Mouse (Mus musculus): ENCODE results near the gene Gm20388. TPM values are rescaled to one million over a fixed set of nuclear protein-coding genes. Genes with fewer than 3 reads are reported as not detected.

Gene Gm20388
- total and polyA plus RNA-seq, 2 experiments from 2014 or later: 17.3 TPM; not detected in 1

DNA sequence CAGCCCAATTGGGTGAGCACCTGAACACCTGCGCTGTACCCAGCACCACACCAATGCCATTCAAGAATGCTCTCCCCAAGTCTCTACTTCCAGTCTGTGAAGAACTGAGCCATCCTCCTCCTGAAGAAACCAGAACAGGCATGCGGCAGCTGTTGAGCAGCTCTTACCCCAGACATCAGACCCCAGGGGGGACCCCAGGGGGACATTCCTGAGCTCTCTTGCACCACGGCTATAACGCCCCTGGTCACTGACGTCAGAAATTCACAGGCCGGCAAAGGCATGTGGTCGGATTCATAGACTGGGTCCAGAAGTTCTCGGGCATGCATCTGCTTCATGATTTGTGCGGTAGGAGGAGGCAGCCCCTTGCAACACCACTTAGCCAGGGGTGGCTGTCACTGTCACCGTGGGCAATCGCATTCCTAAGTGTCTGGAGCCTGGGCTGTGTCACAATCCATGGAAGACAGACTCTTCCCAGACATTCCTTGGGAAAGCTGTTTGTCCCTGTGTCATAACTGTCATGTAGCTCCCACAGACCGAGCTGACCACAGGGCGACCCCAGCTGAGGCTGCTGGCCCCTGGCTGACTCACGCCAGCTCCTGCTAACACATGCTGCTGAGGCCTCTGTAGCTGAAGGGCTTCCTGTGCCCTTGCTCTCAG, 2256.7 kb downstream of the Gm20388 start:
- 48% methylated on average over 14 of the region's 14 CpGs for WGBS
- H3K9me3 ChIP-seq (replicated peaks; ENCODE audit: control insufficient read depth, low read length): no peaks in the 10 kb centered on the region
- H3K4me3 ChIP-seq (ENCODE audit: low read depth, low read length): no peak overlapping the region
- no peaks in the 10 kb centered on the region for H3K36me3 ChIP-seq (replicated peaks; ENCODE audit: control insufficient read depth, insufficient read depth, low read length)
- no peak overlapping the region for H3K27ac ChIP-seq (ENCODE audit: low read depth)
- H3K9ac ChIP-seq (replicated peaks; ENCODE audit: low read depth, low read length): no peak overlapping the region
- DNase-seq (ENCODE audit: low spot score) (no peak), ATAC-seq (ENCODE audit: insufficient read depth, low read depth) (no peak)
- no peak overlapping the region for H3K4me2 ChIP-seq (ENCODE audit: low read depth, low read length)
- TF ChIP-seq EP300 (IDR thresholded peaks at IDR 0.05; ENCODE audit: low read depth) (no peak), CTCF (IDR thresholded peaks at IDR 0.05; ENCODE audit: low read depth) (no peak)
- H3K27me3 ChIP-seq (ENCODE audit: control insufficient read depth, insufficient read depth, low read length): no peaks in the 10 kb centered on the region
- no peaks in the 10 kb centered on the region for H3K4me1 ChIP-seq (ENCODE audit: control insufficient read depth, insufficient read depth)

GRCm38 (mm10) chr8:122169446-122169845, 2258.8 kb downstream of the Gm20388 start:
- no peaks in the 10 kb centered on the region for H3K9me3 ChIP-seq (replicated peaks; ENCODE audit: control insufficient read depth, low read length)
- no peaks in the 10 kb centered on the region for H3K27me3 ChIP-seq (ENCODE audit: control insufficient read depth, insufficient read depth, low read length)
- WGBS: 98% methylated on average over 2 of the region's 2 CpGs
- no peak for DNase-seq (ENCODE audit: low spot score)
- no peak overlapping the region for H3K27ac ChIP-seq (ENCODE audit: low read depth)
- H3K4me3 ChIP-seq (ENCODE audit: low read depth, low read length): no peak overlapping the region
- TF ChIP-seq CTCF (IDR thresholded peaks at IDR 0.05; ENCODE audit: low read depth) (no peak), EP300 (IDR thresholded peaks at IDR 0.05; ENCODE audit: low read depth) (no peak)
- no peak for ATAC-seq (ENCODE audit: insufficient read depth, low read depth)
- no peak overlapping the region for H3K9ac ChIP-seq (replicated peaks; ENCODE audit: low read depth, low read length)
- no peaks in the 10 kb centered on the region for H3K36me3 ChIP-seq (replicated peaks; ENCODE audit: control insufficient read depth, insufficient read depth, low read length)
- H3K4me1 ChIP-seq (ENCODE audit: control insufficient read depth, insufficient read depth): no peaks in the 10 kb centered on the region
- H3K4me2 ChIP-seq (ENCODE audit: low read depth, low read length): no peak overlapping the region

DNA sequence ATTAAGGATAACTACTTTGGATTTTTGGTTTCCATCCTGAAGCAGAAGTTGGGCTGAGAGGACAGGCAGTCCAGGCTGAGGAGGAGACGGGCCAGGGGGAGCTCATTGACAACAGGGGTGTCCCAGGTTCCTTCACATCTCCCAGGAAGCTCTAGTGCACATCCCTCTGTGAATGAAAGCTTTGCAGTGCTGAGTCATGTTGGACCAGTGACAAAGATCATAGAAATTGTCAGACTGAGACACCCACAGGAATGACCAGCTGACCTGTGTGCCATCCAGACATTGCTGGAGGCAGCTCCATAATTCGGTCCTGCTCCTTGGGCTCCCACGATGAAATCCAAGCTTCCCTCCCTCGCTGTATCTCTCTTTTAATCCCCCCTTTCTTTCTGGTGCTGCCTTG, 2261.2 kb downstream of the Gm20388 start:
- DNase-seq (ENCODE audit: low spot score) (no peak), ATAC-seq (ENCODE audit: insufficient read depth, low read depth) (no peak)
- no peak overlapping the region for H3K4me2 ChIP-seq (ENCODE audit: low read depth, low read length)
- H3K27me3 ChIP-seq (ENCODE audit: control insufficient read depth, insufficient read depth, low read length): 0 out of 2 replicates have a peak, but pooled peaks cover 6% of the 10 kb centered on the region
- no peak overlapping the region for H3K9ac ChIP-seq (replicated peaks; ENCODE audit: low read depth, low read length)
- no peak overlapping the region for H3K27ac ChIP-seq (ENCODE audit: low read depth)
- 86% methylated on average over 4 of the region's 4 CpGs for whole genome bisulfite sequencing
- no peaks in the 10 kb centered on the region for H3K36me3 ChIP-seq (replicated peaks; ENCODE audit: control insufficient read depth, insufficient read depth, low read length)
- H3K4me3 ChIP-seq (ENCODE audit: low read depth, low read length): no peak overlapping the region
- no peaks in the 10 kb centered on the region for H3K9me3 ChIP-seq (replicated peaks; ENCODE audit: control insufficient read depth, low read length)
- TF ChIP-seq EP300 (IDR thresholded peaks at IDR 0.05; ENCODE audit: low read depth) (no peak), CTCF (IDR thresholded peaks at IDR 0.05; ENCODE audit: low read depth) (no peak)
- H3K4me1 ChIP-seq (ENCODE audit: control insufficient read depth, insufficient read depth): no peaks in the 10 kb centered on the region

- DNase-seq (ENCODE audit: low spot score) (no peak), ATAC-seq (ENCODE audit: insufficient read depth, low read depth) (no peak)
- no peak overlapping the region for H3K4me3 ChIP-seq (ENCODE audit: low read depth, low read length)
- no peak overlapping the region for H3K4me2 ChIP-seq (ENCODE audit: low read depth, low read length)
- no peak overlapping the region for H3K27ac ChIP-seq (ENCODE audit: low read depth)
- H3K36me3 ChIP-seq (replicated peaks; ENCODE audit: control insufficient read depth, insufficient read depth, low read length): no peaks in the 10 kb centered on the region
- no peak overlapping the region for H3K9ac ChIP-seq (replicated peaks; ENCODE audit: low read depth, low read length)
- 40% methylated on average over 10 of the region's 10 CpGs for WGBS
- no peaks in the 10 kb centered on the region for H3K4me1 ChIP-seq (ENCODE audit: control insufficient read depth, insufficient read depth)
- TF ChIP-seq CTCF (IDR thresholded peaks at IDR 0.05; ENCODE audit: low read depth): no peak
- no peak for TF ChIP-seq EP300 (IDR thresholded peaks at IDR 0.05; ENCODE audit: low read depth)
- H3K9me3 ChIP-seq (replicated peaks; ENCODE audit: control insufficient read depth, low read length): no peaks in the 10 kb centered on the region
- H3K27me3 ChIP-seq (ENCODE audit: control insufficient read depth, insufficient read depth, low read length): 0 out of 2 replicates have a peak, but pooled peaks cover 6% of the 10 kb centered on the region
Measured at GRCm38 (mm10) chr8:122174133-122174930, 2263.7 kb downstream of the Gm20388 start.

- no peak overlapping the region for H3K4me3 ChIP-seq (ENCODE audit: low read depth, low read length)
- ATAC-seq (ENCODE audit: insufficient read depth, low read depth) (no peak), DNase-seq (ENCODE audit: low spot score) (no peak)
- TF ChIP-seq EP300 (IDR thresholded peaks at IDR 0.05; ENCODE audit: low read depth) (no peak), CTCF (IDR thresholded peaks at IDR 0.05; ENCODE audit: low read depth) (no peak)
- no peak overlapping the region for H3K4me2 ChIP-seq (ENCODE audit: low read depth, low read length)
- H3K4me1 ChIP-seq (ENCODE audit: control insufficient read depth, insufficient read depth): peaks cover 10% of the 10 kb centered on the region
- WGBS: 65% methylated on average over 4 of the region's 4 CpGs
- 0 out of 2 replicates have a peak, but pooled peaks cover 6% of the 10 kb centered on the region for H3K27me3 ChIP-seq (ENCODE audit: control insufficient read depth, insufficient read depth, low read length)
- H3K9me3 ChIP-seq (replicated peaks; ENCODE audit: control insufficient read depth, low read length): no peaks in the 10 kb centered on the region
- no peak overlapping the region for H3K27ac ChIP-seq (ENCODE audit: low read depth)
- H3K9ac ChIP-seq (replicated peaks; ENCODE audit: low read depth, low read length): no peak overlapping the region
- no peaks in the 10 kb centered on the region for H3K36me3 ChIP-seq (replicated peaks; ENCODE audit: control insufficient read depth, insufficient read depth, low read length)
Measured at GRCm38 (mm10) chr8:122178392-122178890, 2267.8 kb downstream of the Gm20388 start.
